Mouse (Mus musculus): ENCODE results near the gene C4bp.
"Not testable (repeated sequence)": the region's sequence is repeated elsewhere in the genome, so short reads cannot be mapped to it uniquely, and the experiment has no call there.

C4bp gene

GRCm38 (mm10) chr1:130661454-130661853, at the start of gene C4bp:
Gene C4bp, minus strand, starts transcription at chr1:130661632.
- no peak for DNase-seq (ENCODE audit: low read depth, low spot score)

- peak; percentile 15 for DNase-seq (ENCODE audit: low read depth, low spot score)
Observed at GRCm38 (mm10) chr1:130710283-130711080, 49.0 kb upstream of the C4bp start.

- DNase-seq (ENCODE audit: low read depth, low spot score), result no peak
Observed at GRCm38 (mm10) chr1:130703613-130704012, 42.2 kb upstream of the C4bp start.

GRCm38 (mm10) chr1:130701976-130702375, 40.5 kb upstream of the C4bp start:
- no peak for DNase-seq (ENCODE audit: low read depth, low spot score)

GRCm38 (mm10) chr1:130699937-130700633, 38.7 kb upstream of the C4bp start:
- DNase-seq (ENCODE audit: low read depth, low spot score), result no peak

GRCm38 (mm10) chr1:130698601-130699000, 37.2 kb upstream of the C4bp start:
- no peak for DNase-seq (ENCODE audit: low read depth, low spot score)

- no peak for DNase-seq (ENCODE audit: low read depth, low spot score)
Observed at GRCm38 (mm10) chr1:130683905-130684304, 22.5 kb upstream of the C4bp start.

- no peak for DNase-seq (ENCODE audit: low read depth, low spot score)
Observed at GRCm38 (mm10) chr1:130681656-130682413, 20.4 kb upstream of the C4bp start.

- DNase-seq (ENCODE audit: low read depth, low spot score), result no peak
Observed at GRCm38 (mm10) chr1:130681075-130681474, 19.6 kb upstream of the C4bp start.

GRCm38 (mm10) chr1:130678551-130678950, 17.1 kb upstream of the C4bp start:
- no peak for DNase-seq (ENCODE audit: low read depth, low spot score)

GRCm38 (mm10) chr1:130663576-130663975, 2.1 kb upstream of the C4bp start:
- peak; percentile 15 for DNase-seq (ENCODE audit: low read depth, low spot score)

GRCm38 (mm10) chr1:130659641-130660040, 1.8 kb downstream of the C4bp start:
- DNase-seq (ENCODE audit: low read depth, low spot score), result not testable (repeated sequence)

GRCm38 (mm10) chr1:130644103-130644502, 17.3 kb downstream of the C4bp start:
- DNase-seq (ENCODE audit: low read depth, low spot score), result peak; percentile 7

- DNase-seq (ENCODE audit: low read depth, low spot score), result no peak
Observed at GRCm38 (mm10) chr1:130640967-130641366, 20.5 kb downstream of the C4bp start.

- DNase-seq (ENCODE audit: low read depth, low spot score), result peak; percentile 73
Observed at GRCm38 (mm10) chr1:130633761-130634410, 27.5 kb downstream of the C4bp start.

GRCm38 (mm10) chr1:130633316-130633715, 28.1 kb downstream of the C4bp start:
- DNase-seq (ENCODE audit: low read depth, low spot score), result no peak

GRCm38 (mm10) chr1:130629521-130629920, 31.9 kb downstream of the C4bp start, which contains the start of gene Zp3r:
Gene Zp3r, minus strand, starts transcription at chr1:130629621.
- no peak for DNase-seq (ENCODE audit: low read depth, low spot score)

- DNase-seq (ENCODE audit: low read depth, low spot score), result no peak
Observed at GRCm38 (mm10) chr1:130596291-130596690, 65.1 kb downstream of the C4bp start.

- DNase-seq (ENCODE audit: low read depth, low spot score), result no peak
Observed at GRCm38 (mm10) chr1:130588659-130589058, 72.8 kb downstream of the C4bp start.
